Mouse (Mus musculus): ENCODE measurements around the gene Olfm1. TPM values are rescaled to one million over a fixed set of nuclear protein-coding genes. Genes with fewer than 3 reads are reported as not detected.

Olfm1 gene
- polyA plus RNA-seq, 1 experiment from 2014 or later = 14.8 TPM

DNA sequence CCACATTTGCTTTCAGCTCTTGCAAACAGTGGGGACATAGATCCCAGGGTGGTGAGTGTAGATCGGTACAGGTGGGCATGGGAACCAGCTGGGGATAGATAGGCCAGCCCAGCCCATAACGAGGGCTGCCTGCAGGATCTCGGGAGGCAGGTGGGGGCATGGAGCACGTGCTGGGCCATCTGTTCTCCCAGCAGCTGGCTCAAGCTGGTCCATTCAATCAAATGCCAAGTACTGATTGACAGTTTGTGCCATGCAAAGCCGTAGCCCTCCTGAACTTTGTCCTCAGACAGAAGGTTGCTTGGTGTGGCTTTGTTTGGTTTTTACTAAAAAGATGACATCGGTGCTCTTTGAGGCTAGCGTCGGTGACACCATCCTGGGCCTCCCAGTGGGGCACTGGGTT, 2.9 kb downstream of the Olfm1 start:
- H3K4me2 ChIP-seq (ENCODE audit: low read depth, low read length) = no peak overlapping the region
- peaks cover 20% of the 10 kb centered on the region for H3K27me3 ChIP-seq (ENCODE audit: control insufficient read depth, insufficient read depth, low read length)
- no peak overlapping the region for H3K4me3 ChIP-seq (replicated peaks; ENCODE audit: low read length)
- no peak for ATAC-seq (ENCODE audit: insufficient read depth, low FRiP score)
- peaks cover 8% of the 10 kb centered on the region; the same call in 1 of the 2 replicates for H3K4me1 ChIP-seq (ENCODE audit: control insufficient read depth, insufficient read depth, low read length)
- no peak overlapping the region for H3K27ac ChIP-seq (ENCODE audit: low read length)
- no peaks in the 10 kb centered on the region for H3K9me3 ChIP-seq (replicated peaks; ENCODE audit: control insufficient read depth, low read length)
- WGBS = 67% methylated on average over 8 of the region's 8 CpGs
- no peaks in the 10 kb centered on the region for H3K36me3 ChIP-seq (ENCODE audit: control insufficient read depth, insufficient read depth, low read length)
- H3K9ac ChIP-seq (ENCODE audit: low read length) = no peak overlapping the region

DNA sequence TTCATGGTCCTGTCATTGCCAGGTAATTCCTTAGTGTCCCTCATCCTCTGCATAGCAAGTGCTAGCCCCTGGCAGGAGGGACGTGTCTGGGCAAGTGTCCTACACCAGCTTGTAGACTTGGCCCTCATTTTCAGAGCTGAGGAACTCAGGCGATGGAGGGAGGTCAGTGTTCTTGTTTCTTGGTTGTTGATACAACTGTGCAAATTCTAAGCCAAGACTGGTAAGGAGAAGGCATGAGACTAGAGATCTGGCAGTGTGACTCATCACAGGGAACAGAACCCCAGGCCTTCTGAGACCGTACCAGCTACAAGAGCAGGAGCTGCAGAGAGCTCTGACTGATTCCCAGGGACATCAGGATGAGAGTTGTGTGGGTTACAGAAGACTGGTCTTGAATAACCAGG, 8.6 kb downstream of the Olfm1 start:
- no peak overlapping the region for H3K4me3 ChIP-seq (replicated peaks; ENCODE audit: low read length)
- H3K36me3 ChIP-seq (ENCODE audit: control insufficient read depth, insufficient read depth, low read length) = no peaks in the 10 kb centered on the region
- ATAC-seq (ENCODE audit: insufficient read depth, low FRiP score) = no peak
- H3K9me3 ChIP-seq (replicated peaks; ENCODE audit: control insufficient read depth, low read length) = no peaks in the 10 kb centered on the region
- no peaks in the 10 kb centered on the region for H3K27me3 ChIP-seq (ENCODE audit: control insufficient read depth, insufficient read depth, low read length)
- no peak overlapping the region for H3K9ac ChIP-seq (ENCODE audit: low read length)
- peaks cover 16% of the 10 kb centered on the region for H3K4me1 ChIP-seq (ENCODE audit: control insufficient read depth, insufficient read depth, low read length)
- WGBS = 70% methylated on average over 3 of the region's 3 CpGs
- H3K4me2 ChIP-seq (ENCODE audit: low read depth, low read length) = no peak overlapping the region
- H3K27ac ChIP-seq (ENCODE audit: low read length) = no peak overlapping the region

DNA sequence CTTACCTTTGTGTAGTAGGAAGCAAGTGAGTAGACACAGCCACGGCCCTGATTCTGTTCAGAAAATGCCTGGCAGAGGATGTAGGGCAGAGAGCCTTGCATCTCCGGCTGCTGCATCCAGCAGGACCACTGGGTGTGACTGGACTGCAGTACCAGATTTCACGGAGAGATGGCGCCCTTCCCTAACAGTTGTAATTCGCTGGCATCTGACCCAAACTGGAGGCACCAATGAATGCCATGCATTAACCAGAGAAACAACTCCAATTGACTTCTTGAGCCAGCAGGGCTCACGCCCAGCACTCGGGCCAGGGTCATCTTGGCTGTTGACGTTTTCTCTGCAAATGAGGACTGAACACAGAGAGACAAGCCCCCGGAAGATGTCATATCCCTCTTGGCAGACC, 11.4 kb downstream of the Olfm1 start:
- WGBS = 5% methylated on average over 9 of the region's 9 CpGs
- peak overlapping the region; percentile 13; the same call in 1 of the 2 replicates for H3K4me2 ChIP-seq (ENCODE audit: low read depth, low read length)
- H3K9ac ChIP-seq (ENCODE audit: low read length) = 0 out of 2 replicates have a peak overlapping the region, but pooled peaks have one; percentile 5
- peaks cover 16% of the 10 kb centered on the region for H3K4me1 ChIP-seq (ENCODE audit: control insufficient read depth, insufficient read depth, low read length)
- H3K27ac ChIP-seq (ENCODE audit: low read length) = 0 out of 2 replicates have a peak overlapping the region, but pooled peaks have one; percentile 8
- ATAC-seq (ENCODE audit: insufficient read depth, low FRiP score) = 0 out of 2 replicates have a peak, but pooled peaks have one; percentile 18
- no peaks in the 10 kb centered on the region for H3K9me3 ChIP-seq (replicated peaks; ENCODE audit: control insufficient read depth, low read length)
- H3K36me3 ChIP-seq (ENCODE audit: control insufficient read depth, insufficient read depth, low read length) = no peaks in the 10 kb centered on the region
- H3K27me3 ChIP-seq (ENCODE audit: control insufficient read depth, insufficient read depth, low read length) = no peaks in the 10 kb centered on the region; the same call in 1 of the 2 replicates
- H3K4me3 ChIP-seq (replicated peaks; ENCODE audit: low read length) = no peak overlapping the region

DNA sequence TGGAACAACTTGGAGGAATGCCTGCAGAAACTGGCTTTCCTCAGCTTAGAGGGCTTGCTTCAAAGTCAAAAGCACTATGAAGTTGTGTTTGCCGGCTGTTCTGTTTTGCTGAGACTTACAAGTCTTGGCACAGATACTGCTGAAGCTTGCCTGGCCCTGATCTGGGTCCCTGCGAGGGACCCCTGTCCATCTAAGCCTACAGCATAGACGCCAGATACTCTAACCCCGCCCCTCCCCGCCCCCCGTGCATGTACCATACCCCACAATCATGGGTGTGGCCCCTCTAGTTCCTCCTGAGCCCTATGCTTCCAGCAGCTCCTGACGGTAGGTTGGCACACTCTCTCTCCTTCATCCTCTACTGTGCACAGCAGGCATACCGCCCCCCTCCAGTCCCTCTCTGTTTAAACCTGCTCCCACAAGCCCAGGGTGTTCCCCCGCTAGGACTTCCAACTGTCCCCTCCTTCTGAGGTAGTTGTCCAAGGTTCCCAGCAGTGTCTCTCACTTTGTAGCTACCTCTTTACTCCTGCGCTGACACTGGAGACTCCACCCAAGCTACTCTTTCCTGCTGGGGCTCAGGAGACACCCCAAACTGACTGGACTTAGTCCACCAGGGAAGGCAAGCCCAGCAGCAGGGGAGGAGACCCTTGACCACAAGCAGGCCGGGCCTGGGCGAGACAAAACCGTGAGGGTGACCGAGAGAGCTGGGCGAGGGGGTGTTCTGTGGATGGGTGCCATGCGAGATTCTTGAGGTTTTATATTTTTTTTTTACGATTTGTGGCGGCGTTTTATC, 12.1 kb downstream of the Olfm1 start:
- Histone ChIP-seq H3K9me3 (replicated peaks; ENCODE audit: control insufficient read depth, low read length) (no peaks in the 10 kb centered on the region), H3K4me2 (ENCODE audit: low read depth, low read length) (peak overlapping the region; percentile 98), H3K36me3 (ENCODE audit: control insufficient read depth, insufficient read depth, low read length) (no peaks in the 10 kb centered on the region), H3K4me1 (ENCODE audit: control insufficient read depth, insufficient read depth, low read length) (peaks cover 16% of the 10 kb centered on the region), H3K4me3 (replicated peaks; ENCODE audit: low read length) (peak overlapping the region; percentile 63), H3K9ac (ENCODE audit: low read length) (peak overlapping the region; percentile 11; the same call in 1 of the 2 replicates), H3K27ac (ENCODE audit: low read length) (peak overlapping the region; percentile 46; the same call in 1 of the 2 replicates), H3K27me3 (ENCODE audit: control insufficient read depth, insufficient read depth, low read length) (no peaks in the 10 kb centered on the region; the same call in 1 of the 2 replicates)
- ATAC-seq (ENCODE audit: insufficient read depth, low FRiP score) = peak; percentile 22; the same call in 1 of the 2 replicates
- WGBS = 10% methylated on average over 19 of the region's 19 CpGs

DNA sequence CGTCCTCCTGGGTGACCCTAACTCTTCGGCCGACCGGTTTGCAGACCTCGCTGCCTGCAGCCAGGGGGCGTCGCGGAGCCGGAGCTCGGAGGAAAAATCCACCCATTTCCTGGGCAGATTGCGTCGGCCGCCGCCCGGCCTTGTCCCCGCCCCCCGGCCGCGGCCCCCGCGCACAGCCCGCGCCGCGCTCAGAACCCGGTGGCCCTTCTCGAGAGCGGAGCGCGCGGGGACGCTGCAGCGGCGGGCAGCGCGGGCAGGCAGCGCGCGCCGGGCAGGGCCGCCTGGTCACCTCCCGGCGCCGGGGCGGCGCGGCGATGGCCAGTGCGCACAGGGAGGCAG, 12.6 kb downstream of the Olfm1 start:
- Histone ChIP-seq H3K4me1 (ENCODE audit: control insufficient read depth, insufficient read depth, low read length) (peaks cover 16% of the 10 kb centered on the region), H3K9me3 (replicated peaks; ENCODE audit: control insufficient read depth, low read length) (no peaks in the 10 kb centered on the region), H3K27me3 (ENCODE audit: control insufficient read depth, insufficient read depth, low read length) (no peaks in the 10 kb centered on the region; the same call in 1 of the 2 replicates), H3K9ac (ENCODE audit: low read length) (peak overlapping the region; percentile 82), H3K36me3 (ENCODE audit: control insufficient read depth, insufficient read depth, low read length) (no peaks in the 10 kb centered on the region), H3K27ac (ENCODE audit: low read length) (no peak overlapping the region), H3K4me2 (ENCODE audit: low read depth, low read length) (peak overlapping the region; percentile 98), H3K4me3 (replicated peaks; ENCODE audit: low read length) (peak overlapping the region; percentile 63)
- under 1% methylated on average over 49 of the region's 49 CpGs for WGBS
- peak; percentile 81 for ATAC-seq (ENCODE audit: insufficient read depth, low FRiP score)

DNA sequence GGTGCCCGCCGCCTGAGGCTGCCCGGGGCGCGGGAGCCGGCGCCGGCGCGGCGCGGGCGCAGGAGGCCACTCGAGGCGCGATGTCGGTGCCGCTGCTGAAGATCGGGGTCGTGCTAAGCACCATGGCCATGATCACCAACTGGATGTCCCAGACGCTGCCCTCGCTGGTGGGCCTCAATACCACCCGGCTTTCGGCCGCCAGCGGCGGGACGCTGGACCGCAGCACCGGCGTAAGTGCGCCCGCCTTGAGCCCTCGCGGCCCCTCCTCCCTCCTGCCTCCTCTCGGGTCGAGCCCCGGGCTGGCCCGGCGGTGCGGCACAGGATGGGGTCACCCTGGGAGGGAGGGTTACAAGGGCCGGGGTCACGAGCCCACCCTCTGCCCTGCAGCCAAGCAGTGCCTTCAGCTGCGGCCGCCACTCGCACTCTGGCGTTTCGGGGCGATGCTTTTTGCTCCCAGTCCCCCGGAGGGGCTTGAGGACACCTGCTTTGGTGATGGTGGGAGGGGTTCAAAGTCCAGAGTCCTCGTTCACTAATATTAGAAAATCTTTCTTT, 13.2 kb downstream of the Olfm1 start:
- H3K9ac ChIP-seq (ENCODE audit: low read length) = peak overlapping the region; percentile 82
- peak; percentile 14; the same call in 1 of the 2 replicates for ATAC-seq (ENCODE audit: insufficient read depth, low FRiP score)

DNA sequence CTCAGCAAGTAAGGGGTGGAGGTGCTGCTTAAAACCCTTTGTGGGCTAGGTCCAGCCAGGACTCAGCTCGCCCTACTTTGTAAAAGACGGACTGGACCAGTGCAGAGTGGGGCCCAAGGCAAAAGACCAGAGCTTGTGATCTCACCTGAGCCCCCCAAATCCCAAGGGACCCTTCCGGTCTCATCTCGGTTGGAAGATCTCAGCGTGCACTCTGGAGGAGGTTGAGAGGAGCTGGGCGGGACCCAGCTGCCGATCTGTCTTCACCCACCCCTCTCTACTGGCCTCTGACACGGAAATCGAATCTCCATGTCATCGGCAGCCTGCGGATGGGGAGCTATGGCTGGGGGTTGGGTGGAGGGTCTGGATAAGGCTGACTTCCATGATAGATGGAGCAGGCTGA, 13.7 kb downstream of the Olfm1 start:
- Histone ChIP-seq H3K4me3 (replicated peaks; ENCODE audit: low read length) (peak overlapping the region; percentile 63), H3K4me1 (ENCODE audit: control insufficient read depth, insufficient read depth, low read length) (peaks cover 16% of the 10 kb centered on the region), H3K9me3 (replicated peaks; ENCODE audit: control insufficient read depth, low read length) (no peaks in the 10 kb centered on the region), H3K9ac (ENCODE audit: low read length) (0 out of 2 replicates have a peak overlapping the region, but pooled peaks have one; percentile 82), H3K4me2 (ENCODE audit: low read depth, low read length) (peak overlapping the region; percentile 98), H3K36me3 (ENCODE audit: control insufficient read depth, insufficient read depth, low read length) (no peaks in the 10 kb centered on the region), H3K27ac (ENCODE audit: low read length) (no peak overlapping the region), H3K27me3 (ENCODE audit: control insufficient read depth, insufficient read depth, low read length) (no peaks in the 10 kb centered on the region; the same call in 1 of the 2 replicates)
- 14% methylated on average over 11 of the region's 11 CpGs for WGBS
- no peak for ATAC-seq (ENCODE audit: insufficient read depth, low FRiP score)

More for the DNA sequence above, 13.2 kb downstream of the Olfm1 start:
- Histone ChIP-seq H3K9me3 (replicated peaks; ENCODE audit: control insufficient read depth, low read length) (no peaks in the 10 kb centered on the region), H3K27ac (ENCODE audit: low read length) (no peak overlapping the region), H3K4me3 (replicated peaks; ENCODE audit: low read length) (peak overlapping the region; percentile 63), H3K4me1 (ENCODE audit: control insufficient read depth, insufficient read depth, low read length) (peaks cover 16% of the 10 kb centered on the region), H3K36me3 (ENCODE audit: control insufficient read depth, insufficient read depth, low read length) (no peaks in the 10 kb centered on the region), H3K27me3 (ENCODE audit: control insufficient read depth, insufficient read depth, low read length) (no peaks in the 10 kb centered on the region; the same call in 1 of the 2 replicates), H3K4me2 (ENCODE audit: low read depth, low read length) (peak overlapping the region; percentile 98)
- WGBS = under 1% methylated on average over 51 of the region's 51 CpGs

DNA sequence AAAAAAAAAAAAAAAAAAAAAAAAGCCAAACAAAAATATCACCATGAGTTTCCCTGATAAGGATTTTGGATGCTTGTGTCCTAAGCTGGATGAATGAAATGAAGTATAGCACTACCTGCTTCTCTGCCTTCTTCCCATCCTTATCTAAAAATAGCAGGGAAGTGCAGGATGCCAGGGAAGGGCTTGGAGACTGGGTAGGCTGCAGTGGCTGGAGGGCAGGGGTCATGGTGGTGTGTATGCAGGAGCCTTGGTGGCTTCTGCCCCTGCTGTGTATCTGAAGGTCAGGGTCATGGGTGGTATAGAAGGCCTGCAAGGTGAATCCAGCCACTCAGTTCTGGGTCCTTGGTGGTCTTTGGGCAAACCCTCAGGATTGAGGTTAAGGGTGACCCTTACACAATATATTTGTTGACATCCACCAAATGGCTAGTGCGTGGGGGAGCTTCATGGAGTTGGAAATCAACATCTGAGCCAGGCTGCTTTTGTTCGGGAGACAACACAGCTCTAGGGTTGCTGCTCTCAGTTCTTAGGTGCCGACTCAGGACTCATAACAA, 14.5 kb downstream of the Olfm1 start:
- peaks cover 16% of the 10 kb centered on the region for H3K4me1 ChIP-seq (ENCODE audit: control insufficient read depth, insufficient read depth, low read length)
- H3K4me3 ChIP-seq (replicated peaks; ENCODE audit: low read length) = no peak overlapping the region
- H3K9me3 ChIP-seq (replicated peaks; ENCODE audit: control insufficient read depth, low read length) = no peaks in the 10 kb centered on the region
- H3K4me2 ChIP-seq (ENCODE audit: low read depth, low read length) = no peak overlapping the region
- H3K27me3 ChIP-seq (ENCODE audit: control insufficient read depth, insufficient read depth, low read length) = no peaks in the 10 kb centered on the region; the same call in 1 of the 2 replicates
- no peaks in the 10 kb centered on the region for H3K36me3 ChIP-seq (ENCODE audit: control insufficient read depth, insufficient read depth, low read length)
- H3K27ac ChIP-seq (ENCODE audit: low read length) = no peak overlapping the region
- 73% methylated on average over 3 of the region's 3 CpGs for WGBS
- ATAC-seq (ENCODE audit: insufficient read depth, low FRiP score) = no peak
- H3K9ac ChIP-seq (ENCODE audit: low read length) = no peak overlapping the region
